Mouse (Mus musculus) fat pad, adult 2 months (tissue): ENCODE measurements around the gene Pym1.
"Not testable (repeated sequence)": the region's sequence is repeated elsewhere in the genome, so short reads cannot be mapped to it uniquely, and the experiment has no call there.

Experiments
- DNase-seq: peaks from one replicate; pipeline ENCODE4 v3.0.0-alpha.2; 2011; ENCODE audit warnings: low read depth, low spot score; ENCODE audit errors: extremely low read depth

Gene Pym1

DNA sequence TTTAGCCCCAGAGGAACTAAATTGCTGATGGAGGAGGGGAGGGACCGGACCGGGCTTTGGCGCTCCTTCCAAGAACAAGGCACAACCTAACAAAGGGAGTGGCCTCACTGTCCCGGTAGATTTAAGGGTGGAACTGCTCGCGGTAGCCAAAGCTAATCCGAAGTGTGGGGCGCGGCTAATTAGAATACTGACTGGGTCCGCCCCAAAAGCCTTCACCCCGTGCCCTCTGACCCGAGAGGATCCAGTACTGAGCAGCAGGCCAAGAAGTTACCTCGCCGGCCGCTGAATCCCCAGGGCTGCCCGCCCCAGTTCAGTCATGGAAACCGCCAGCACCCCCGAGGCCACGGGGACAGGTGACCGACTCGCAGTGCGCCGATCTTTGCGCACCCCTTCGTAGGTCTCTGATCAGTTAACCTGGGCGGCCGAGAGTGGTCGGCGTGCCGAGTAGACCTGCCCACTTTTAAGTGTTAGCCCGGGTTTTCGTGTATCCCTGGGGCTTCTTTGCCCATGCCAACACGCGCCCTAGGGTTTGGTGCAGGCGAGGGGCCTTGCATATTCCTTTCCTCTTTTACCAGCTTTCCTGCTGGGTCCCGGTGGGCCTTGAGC lies at the start of gene Pym1:
Pym1 (plus strand) TSS at position 244 of the 606 bp plus-strand sequence.
- peak; percentile 99 for DNase-seq

DNA sequence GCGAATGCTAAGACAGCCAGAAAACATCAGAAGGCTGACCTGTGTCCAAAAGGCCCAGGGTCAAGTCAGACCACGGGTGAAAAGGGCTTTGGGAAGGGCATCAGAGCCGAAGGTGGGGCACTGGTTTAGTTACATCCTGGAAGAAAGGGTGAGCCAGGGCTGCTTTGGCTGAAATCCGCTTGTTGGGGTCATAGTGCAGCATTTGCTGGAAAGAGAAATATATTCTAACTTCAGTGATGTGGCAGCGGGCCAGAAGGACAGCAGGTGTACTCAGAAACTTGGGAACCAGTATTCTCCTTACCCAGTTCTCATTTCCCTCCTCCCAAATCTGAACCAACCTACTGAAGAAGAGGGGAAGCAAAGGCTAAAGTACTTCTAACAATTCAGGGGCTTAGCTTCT lies 48.7 kb upstream of the Pym1 start:
- no peak for DNase-seq

DNA sequence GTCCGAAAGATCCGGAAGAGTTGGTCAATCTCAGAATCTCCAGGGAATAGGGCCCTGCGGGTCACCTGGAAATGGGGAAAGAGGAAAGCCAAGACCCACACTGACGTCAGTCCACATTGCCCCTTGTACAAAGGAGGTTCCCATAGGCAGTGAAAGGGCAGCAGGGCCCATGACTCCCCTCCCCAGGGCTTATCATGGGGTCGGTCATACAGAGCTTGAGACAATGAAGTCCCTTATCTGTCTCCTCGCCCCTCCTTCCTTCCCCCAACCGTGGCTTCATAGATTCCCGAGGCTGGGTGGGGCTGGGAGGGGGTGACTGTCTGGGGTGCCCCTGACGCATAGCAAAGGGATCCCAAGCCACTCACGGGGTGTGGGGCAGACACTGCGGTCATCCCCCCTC lies 48.1 kb upstream of the Pym1 start:
- no peak for DNase-seq

DNA sequence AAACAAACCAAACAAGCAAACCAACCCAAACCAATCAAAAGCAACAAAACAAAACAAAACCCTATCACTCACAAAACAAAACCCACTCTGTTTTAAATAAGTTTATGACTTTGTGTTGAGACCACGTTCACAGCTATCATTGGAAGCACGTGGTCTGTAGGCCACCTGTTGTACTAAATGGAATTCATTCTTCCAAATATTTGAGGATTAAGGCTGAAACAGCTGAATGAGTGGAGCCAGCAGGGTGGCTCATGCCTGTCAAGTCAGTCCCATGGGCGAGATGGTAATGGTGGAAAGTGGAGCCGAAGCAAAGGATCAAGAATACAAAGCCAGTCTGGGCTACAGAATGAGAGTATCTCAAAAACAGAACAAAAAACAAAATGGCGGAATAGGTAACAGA lies 47.0 kb upstream of the Pym1 start:
- DNase-seq: no peak

DNA sequence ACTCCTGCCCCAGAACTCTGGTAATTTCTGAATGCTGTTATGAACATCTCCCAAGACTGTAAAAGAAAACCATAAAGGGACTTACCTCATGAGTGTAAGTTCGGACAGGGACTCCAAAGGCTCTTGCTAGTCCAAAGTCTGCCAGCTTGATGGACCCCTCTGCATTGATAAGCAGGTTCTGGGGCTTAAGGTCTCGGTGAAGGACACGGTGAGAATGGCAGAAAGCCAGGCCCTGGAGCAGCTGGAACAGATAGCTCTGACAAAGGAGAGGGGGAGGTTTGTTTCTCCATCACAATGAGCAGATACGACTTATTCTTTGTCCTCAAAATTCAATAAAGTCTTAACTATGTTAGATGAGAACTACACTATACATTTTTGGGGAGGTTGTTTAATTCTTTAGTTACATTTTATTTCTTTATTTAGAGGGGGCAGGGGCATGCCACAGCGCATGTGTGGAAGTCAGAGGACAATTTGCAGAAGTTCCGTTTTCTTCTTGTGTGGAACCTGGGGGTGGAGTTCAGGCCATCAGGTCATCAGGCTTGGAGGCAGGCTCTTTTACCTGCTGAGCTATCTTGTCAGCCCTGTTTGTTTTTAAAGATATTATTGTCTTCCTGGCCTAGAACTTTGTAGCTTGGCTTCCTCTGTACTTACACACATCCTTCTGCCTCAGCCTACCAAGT lies 45.2 kb upstream of the Pym1 start:
- no peak for DNase-seq

DNA sequence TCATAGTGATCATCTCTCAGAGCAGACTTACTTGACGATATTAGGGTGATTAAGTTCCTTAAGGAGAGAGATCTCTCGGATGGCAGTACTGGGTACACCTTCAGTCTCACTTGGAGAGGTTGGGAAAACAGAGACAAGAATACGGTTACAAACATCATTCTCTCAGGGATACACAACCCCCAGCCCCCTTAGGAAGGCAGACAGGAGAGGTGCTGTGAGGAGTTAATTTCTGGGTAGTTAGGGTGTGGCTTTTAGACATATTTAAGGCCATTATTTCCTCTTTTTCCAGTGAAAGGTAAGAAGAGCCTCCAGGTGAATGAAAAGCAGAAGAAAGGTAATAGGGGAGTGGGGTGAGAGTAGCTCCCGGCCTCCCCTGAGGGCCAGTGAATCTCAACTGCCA lies 43.8 kb upstream of the Pym1 start, which contains the start of gene Pmel:
Pmel (plus strand) TSS at position 301 of the 400 bp plus-strand sequence.
- DNase-seq: no peak

DNA sequence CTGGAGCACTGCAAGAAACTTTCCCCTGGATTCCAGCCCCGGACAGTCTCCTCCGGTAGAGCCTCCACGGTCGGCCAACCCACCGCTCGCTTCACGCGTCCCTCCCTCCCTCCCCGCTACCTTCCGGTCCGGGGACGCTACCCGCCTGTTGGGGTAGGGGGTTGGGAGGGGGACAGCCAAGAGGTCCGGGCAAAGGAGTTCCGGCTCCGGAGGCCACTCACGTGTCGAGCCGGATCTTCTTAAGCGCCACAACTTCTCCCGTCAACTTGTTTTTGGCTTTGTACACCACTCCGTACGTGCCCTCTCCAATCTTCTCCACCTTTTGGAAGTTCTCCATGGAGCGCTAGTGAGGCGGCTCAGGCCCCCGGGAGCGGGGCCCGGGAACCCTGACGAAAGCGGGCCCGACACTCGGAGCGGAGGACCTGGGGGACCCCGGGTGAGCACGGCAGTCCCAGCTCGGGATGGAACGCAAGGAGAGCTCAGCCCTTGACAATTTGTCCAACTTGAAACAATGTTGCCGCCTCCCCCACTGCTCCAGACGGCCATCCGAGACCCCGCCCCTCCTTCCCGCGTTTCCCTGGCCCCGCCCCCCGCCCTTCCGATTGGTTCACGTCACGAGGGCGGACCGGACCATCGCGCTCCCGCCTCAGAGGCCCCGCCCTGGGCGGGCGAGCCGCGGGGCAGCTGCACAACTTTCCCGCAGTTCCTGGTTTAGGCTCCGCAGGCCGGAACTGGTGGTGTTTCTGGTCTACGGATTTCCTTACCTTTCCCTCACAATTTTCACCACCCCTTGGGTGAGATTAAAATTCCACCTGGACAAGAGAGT lies 43.0 kb upstream of the Pym1 start, which contains the start of gene Cdk2:
Cdk2 (minus strand) TSS at position 541 of the 826 bp plus-strand sequence.
- no peak for DNase-seq

DNA sequence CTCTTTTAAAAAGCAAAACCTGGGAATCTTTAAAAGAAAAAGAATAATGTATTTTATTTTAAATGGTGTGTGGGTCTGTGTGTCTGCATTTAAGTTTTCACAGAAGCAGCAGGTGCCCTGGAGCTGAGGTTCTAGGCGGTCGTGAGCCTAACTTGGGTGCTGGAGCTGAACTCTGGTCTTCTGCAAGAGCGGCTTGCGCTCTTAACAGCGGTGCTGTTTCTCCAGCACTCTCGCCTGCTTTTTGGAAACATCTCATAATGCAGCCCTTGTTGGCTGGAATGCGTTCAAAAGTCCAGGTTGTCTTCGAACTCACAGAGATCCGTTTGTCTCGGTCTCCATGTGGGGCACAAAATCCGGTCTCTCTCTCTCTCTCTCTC lies 42.4 kb upstream of the Pym1 start:
- no peak for DNase-seq

DNA sequence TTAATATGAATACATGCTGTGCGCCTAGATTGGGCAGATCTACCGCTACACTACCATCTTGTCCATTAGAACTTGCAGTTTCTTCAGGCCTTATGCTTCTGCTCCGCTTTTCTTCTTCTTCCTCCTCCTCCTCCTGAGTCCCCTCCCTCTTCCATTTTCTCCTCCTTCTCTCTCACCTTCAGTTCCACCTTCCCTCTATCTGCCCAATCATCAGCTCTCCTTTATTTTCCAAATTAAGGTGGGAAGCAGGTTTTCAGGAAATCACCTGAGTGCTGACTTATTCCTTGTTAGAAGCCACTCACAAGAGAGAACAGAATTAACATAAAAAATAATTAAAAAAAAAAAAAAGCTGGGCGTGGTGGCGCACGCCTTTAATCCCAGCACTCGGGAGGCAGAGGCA lies 36.4 kb upstream of the Pym1 start:
- DNase-seq: not testable (repeated sequence)

DNA sequence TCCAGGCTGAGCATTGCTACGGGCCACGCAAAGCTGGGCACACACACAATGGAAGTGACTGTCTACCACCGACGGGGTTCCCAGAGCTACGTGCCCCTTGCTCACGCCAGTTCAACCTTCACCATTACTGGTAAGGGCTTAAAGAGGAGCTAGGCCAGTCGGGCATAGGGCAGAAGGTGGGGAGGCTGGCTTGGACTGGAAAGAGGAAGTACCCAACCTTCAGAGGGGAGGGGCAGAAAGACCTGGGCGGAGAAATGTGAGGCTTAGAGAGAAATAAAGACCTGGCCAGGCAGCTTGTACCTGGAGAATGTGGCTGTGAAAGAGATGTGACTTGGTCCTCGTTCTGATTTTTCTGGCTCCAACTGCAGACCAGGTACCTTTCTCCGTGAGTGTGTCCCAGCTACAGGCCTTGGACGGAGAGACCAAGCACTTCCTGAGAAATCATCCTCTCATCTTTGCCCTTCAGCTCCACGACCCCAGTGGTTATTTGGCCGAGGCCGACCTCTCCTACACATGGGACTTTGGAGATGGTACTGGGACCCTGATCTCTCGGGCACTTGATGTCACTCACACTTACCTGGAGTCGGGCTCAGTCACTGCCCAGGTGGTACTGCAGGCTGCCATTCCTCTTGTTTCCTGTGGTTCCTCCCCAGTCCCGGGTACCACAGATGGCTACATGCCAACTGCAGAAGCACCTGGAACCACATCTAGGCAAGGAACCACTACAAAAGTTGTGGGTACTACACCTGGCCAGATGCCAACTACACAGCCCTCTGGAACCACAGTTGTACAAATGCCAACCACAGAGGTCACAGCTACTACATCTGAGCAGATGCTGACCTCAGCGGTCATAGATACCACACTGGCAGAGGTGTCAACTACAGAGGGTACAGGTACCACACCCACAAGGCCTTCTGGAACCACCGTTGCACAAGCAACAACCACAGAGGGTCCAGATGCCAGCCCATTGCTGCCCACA lies 31.8 kb upstream of the Pym1 start:
- no peak for DNase-seq

DNA sequence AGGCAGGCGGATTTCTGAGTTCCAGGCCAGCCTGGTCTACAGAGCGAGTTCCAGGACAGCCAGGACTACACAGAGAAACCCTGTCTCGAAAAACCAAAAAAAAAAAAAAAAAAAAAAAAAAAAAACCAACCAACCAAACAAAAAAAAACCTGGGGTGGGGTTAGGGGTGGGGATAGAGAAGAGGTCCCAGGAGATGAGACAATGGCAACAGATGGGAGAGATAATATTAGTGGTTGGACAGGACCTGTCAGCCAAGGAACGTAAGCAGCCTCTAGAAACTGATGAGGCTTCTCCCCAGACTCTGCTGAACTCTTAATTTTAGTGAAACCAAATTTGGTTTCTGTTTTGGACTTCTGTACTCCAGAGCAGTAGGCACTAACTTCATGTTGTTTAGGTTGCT lies 22.2 kb upstream of the Pym1 start:
- DNase-seq: not testable (repeated sequence)

DNA sequence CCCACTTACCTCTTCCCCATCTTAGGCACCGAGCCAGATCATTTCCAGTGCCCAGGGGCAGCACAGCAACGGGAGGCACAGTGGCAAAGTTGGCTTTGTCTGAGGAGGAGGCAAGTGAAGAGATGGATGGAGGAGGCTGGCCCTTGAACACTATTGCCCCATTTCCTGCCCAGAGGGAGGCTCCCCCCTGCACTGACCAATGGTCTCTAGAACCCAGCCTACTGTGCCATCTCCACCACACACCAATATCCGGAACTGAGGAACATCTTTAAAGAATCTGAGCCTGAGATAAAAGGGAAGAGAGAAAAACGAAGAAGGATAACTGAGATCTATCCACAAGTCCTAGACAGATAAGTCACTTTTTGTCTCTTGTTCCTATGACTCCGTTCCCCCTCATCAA lies 19.6 kb upstream of the Pym1 start:
- DNase-seq: no peak

DNA sequence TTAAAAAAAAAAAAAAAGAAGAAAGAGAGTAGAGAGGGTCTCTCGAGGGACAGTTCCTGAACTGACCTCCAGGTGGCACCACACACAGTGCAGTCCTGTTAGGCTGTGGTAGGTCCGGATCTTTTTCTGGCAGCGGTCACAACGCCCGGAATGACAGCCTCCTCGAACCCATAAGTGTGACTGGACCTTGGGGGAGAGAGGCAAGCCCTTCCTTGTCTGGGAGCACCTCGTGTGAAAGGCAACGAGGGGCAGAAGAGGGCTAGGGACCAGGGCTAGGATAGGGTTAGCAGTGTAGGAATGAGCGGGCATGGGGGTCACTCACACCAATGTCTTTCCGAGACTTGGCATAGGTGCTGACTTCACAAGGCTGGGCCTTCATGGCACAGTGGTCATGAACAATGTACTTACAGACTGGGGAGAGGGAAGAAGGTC lies 16.7 kb upstream of the Pym1 start:
- no peak for DNase-seq

DNA sequence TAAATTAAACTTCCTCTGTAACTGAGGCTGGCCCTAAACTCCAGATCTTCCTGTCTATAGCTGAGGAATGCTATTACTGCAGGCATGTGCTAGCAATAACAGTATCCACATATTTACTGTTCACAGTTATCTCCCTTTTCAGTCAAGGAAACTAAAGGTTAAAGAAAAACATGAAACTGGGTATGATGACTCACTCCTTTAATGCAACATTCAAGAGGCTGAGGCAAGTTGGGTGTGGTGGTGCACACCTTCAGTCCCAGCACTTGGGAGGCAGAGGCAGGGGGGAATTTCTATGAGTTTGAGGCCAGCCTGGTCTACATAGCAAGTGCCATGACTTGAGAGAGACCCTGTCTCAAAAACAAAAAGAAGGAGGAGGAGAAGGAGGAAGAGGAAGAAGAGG lies 15.7 kb upstream of the Pym1 start:
- no peak for DNase-seq

DNA sequence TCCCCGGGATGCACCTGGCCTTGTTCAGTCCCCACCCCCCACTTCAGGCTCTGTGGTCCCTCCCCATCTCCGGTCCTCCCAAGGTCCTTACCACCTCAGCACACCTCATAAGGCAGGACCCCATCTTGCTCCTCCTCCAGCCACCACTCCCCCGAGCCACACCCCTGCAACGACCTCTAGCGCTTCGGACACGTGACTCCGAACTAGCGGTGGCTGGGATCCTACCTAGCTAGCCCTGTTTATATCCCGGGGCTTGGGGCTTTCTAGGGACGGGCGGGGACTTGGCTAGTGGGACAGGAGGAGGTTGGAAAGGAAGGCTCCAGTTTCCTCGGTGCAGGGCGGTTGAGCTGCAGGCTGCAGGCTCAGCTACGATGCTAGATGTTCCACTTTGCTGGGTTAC lies 10.3 kb upstream of the Pym1 start:
- no peak for DNase-seq

DNA sequence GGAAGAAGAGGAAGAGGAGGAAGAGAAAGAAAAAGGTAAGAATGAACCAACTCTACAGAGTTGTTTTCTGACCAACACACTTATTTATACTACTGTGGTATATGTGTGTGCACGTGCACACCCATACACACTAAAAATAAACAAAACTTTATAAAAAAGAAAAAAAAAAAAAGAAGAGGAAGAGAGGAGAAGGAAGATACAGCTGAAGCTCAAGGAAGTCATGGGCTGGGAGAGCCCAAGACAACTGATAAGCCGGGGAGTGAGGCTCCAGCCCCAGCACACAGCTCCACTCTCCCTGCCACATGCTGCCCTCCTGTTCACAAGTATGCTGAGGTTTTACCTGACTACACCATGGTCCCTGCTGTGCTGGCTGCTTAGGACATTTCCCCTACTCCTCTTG lies 7.4 kb upstream of the Pym1 start:
- no peak for DNase-seq

DNA sequence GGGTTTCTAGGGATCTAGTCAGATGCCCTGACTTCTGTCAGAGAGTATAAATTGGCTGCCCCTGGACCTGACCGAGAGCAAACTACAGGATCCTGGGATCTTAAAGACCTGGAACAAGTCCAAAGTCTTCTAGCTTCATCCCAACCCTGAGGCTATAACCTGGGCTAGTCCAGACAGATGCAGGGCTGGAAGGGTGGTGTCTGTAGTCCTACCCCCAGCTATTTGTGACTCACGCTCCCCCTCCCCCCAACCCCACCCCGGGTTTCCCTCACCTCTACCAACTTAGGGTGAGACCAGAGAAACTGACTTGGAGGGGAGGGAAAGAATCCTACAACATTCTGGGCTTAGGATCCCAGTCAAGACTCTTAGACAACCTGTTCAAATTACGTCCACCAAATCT lies 5.1 kb upstream of the Pym1 start:
- DNase-seq: no peak

DNA sequence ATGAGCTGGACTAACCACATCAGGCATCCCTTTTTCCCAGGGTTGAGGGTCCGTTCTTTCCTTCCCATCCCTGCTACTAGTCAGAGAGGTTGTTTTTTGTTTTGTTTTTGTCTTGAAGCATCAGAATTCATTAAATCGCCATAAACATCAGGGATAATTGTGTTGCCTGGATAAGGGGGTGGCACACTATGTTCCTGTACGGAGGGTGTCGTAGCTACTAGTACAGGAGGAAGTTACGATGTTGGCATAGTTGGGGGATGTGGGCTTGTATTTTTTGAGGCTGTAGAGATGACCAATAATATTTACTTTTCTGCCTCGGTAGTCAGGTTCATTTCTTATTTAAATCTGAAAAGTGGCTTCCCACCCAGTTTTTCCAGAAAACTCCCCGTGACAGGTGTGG lies 4.5 kb upstream of the Pym1 start:
- DNase-seq: no peak

DNA sequence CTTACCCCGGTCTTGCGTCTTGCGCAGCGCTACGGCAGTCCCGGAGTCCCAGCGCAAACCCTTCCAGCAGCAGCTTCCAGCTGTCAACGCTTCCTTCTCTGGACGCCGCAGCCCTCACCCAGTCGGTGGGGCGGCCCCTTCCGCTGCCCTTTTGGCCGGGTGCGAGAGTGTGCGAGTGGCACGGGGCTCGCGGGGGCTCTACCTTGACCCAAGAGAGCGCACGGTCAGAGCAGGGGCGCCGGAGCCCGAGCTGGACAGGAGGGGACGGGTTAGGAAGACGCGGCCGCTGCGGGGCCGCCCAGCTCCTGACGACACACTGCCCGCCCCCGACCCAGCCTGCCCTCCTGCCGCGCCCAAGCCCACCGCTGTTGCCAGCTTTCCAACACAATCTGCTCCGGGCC lies 3.9 kb upstream of the Pym1 start:
- no peak for DNase-seq

DNA sequence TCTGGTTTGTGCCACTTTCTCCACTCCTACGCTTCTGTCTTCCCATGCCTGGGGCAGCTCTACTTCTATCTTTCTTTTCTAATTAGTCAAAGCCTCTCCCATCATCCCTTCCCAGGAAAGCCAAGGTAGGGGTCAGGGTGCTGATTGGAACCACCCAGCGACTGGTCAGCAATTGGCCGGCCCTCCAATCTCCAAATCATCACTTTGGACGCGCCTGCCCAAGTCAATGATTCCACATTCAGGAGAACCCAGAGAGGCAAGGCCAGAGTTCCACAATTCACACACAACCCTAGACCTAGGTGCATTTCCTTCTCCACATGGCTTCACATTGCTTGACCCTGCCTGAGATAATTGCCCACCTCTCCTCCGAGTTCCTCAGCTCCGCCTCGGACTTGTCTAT lies 3.5 kb upstream of the Pym1 start:
- DNase-seq: no peak
